Mouse (Mus musculus) 416B (cell line): Measurements from ENCODE around the gene Icam2.
"Not testable (repeated sequence)": the region's sequence is repeated elsewhere in the genome, so short reads cannot be mapped to it uniquely, and the experiment has no call there.

Experiments used
- DNase-seq: peaks from one replicate; pipeline ENCODE4 v3.0.0; 2011; ENCODE audit warnings: low read depth

The Icam2 gene

DNA sequence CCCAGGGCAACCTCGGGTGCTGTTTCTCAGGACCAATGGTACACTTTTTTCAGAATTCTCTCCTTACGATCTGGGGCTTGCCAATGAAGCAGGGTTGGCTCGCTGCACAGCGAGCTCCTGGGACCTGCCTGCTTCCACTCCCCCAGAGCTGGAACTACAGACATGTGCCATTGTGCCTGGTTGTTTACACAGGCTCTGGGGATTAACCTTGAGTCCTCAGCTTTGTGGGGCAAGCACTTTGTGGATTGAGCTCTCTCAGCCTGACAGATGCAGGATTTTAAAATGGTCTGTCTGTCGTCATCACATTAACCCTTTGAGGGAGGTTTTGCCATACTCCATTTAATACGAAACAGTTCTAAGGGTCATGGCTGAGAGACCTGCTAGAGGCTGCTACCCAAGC, 43.0 kb downstream of the Icam2 start:
- DNase-seq, result no peak

GRCm38 (mm10) chr11:106340990-106341520, 46.8 kb downstream of the Icam2 start:
- DNase-seq, result no peak

- not testable (repeated sequence) for DNase-seq
These were observed 48.6 kb downstream of the Icam2 start for GRCm38 (mm10) chr11:106339323-106339722.

- DNase-seq, result no peak
These were observed 49.0 kb downstream of the Icam2 start for GRCm38 (mm10) chr11:106338870-106339269.

DNA sequence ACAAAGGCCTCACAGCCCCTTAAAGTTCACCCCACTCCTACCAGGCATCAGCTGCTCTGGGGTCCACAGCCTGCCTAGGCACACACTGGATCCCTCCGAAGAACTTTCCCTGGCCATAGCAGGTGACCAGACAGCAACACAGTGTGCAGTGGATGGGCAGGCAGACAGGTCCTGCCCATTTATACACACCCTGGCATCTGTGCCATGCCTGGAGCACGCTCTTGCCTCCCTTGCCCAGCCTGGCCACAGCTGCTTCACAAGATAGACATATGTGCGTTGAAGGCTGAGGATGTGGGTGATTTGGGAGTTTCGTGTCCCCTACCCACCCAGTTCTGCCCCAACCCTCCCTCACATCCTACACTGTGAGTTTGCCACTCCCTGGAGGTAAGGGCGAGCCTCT, 49.8 kb downstream of the Icam2 start:
- DNase-seq, result no peak

GRCm38 (mm10) chr11:106334066-106334465, 53.8 kb downstream of the Icam2 start:
- peak; percentile 45 for DNase-seq

DNA sequence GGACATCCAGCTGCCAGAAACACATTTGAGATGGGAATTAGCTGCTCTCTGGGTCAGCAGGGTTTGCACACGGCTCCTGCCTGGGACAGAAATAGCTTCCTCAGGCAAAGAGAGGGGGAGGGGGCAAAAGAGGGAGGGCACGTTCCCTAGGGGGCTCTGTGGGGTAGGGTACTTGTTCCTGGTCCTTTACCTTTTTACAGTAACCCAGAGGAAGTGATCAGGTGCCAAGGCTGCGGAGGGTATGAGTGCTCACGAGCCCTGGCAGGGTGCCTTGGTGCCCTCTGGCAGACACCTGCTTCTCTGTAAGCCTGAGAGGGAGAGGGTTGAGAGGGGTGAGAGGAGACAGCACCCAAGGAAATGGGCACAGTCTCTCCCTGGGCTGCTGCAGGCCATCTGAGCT, 55.4 kb downstream of the Icam2 start:
- no peak for DNase-seq

DNA sequence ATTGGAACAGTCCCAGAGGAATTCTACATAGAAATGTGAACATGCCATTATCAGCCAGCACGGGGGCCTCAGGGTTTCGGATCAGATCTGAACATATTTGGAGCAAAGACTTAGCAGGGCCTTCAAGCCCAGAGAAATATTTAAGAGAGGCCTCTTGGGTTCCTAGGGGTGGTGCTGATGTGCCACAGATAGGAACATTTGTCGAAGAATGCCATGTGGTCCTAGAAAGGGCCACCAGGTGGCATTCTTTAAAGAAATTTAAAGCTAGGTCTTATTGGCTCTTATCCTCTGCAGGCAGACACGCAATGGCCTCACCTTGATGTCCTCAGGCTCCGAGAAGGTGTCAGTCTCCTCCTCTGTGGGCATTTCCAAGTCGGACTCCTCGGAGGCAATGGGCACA, 58.2 kb downstream of the Icam2 start:
- DNase-seq, result peak; percentile 92

DNA sequence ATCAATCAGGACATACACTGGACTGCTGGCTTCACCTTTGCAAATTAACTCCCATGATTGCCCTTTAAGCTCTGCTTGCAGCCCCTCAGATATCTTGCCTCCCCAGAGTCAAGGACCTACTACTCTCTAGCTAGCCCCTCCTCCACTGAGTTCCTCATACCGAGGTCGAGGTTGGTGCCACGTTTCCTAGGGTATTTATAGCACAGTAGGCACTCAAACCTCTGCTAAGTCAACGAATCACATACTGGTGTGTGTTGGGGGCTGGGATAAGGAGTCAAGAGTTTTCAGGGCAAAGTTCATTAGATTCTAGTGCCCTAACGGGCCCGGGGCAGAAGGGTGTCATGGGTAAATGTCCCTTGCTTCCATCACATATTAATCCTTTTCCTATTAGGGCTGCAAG, 58.7 kb downstream of the Icam2 start:
- DNase-seq, result peak; percentile 41

GRCm38 (mm10) chr11:106328521-106328920, 59.4 kb downstream of the Icam2 start:
- DNase-seq, result no peak
